Mouse (Mus musculus): ENCODE measurements at regions not wholly inside any gene's neighbourhood (a gene's known extent, or its start where the extent isn't known, plus 50 kb on each side); places are given as distances from the start of the nearest gene placed in this dataset.

GRCm38 (mm10) chr14:104027077-104027899 is 183.1 kb upstream of the Ednrb start:
- in situ Hi-C loops (cut with MboI, MseI), result loop anchor here (5.0 to 25.0 kb wide), 4 partner anchors 310 to 1035 kb away; no protein-coding TSS in a partner anchor

GRCm38 (mm10) chr14:104008538-104008937 is 164.3 kb upstream of the Ednrb start:
- in situ Hi-C loops (cut with MboI, MseI), result no loop called here

- in situ Hi-C loops (cut with MboI, MseI), result no loop called here
Observed at GRCm38 (mm10) chr14:104006426-104006825, 162.2 kb upstream of the Ednrb start.

GRCm38 (mm10) chr14:104005132-104005531 is 160.9 kb upstream of the Ednrb start:
- in situ Hi-C loops (cut with MboI, MseI), result no loop called here

GRCm38 (mm10) chr14:104002421-104002820 is 158.2 kb upstream of the Ednrb start:
- in situ Hi-C loops (cut with MboI, MseI), result no loop called here

GRCm38 (mm10) chr14:103990418-103990817 is 146.2 kb upstream of the Ednrb start:
- in situ Hi-C loops (cut with MboI, MseI), result no loop called here

GRCm38 (mm10) chr14:103989949-103990348 is 145.7 kb upstream of the Ednrb start:
- in situ Hi-C loops (cut with MboI, MseI), result no loop called here

GRCm38 (mm10) chr14:103987266-103987665 is 143.1 kb upstream of the Ednrb start:
- in situ Hi-C loops (cut with MboI, MseI), result no loop called here

- in situ Hi-C loops (cut with MboI, MseI), result loop anchor here in 1 of 2 experiments (5.0 kb wide), 1 partner anchor 67 kb away; no protein-coding TSS in a partner anchor
Observed at GRCm38 (mm10) chr14:103984349-103984748, 140.1 kb upstream of the Ednrb start.

- in situ Hi-C loops (cut with MboI, MseI), result no loop called here
Observed at GRCm38 (mm10) chr14:103978808-103979207, 134.6 kb upstream of the Ednrb start.

- in situ Hi-C loops (cut with MboI, MseI), result no loop called here
Observed at GRCm38 (mm10) chr14:103977769-103978168, 133.6 kb upstream of the Ednrb start.

GRCm38 (mm10) chr14:103973955-103974354 is 129.8 kb upstream of the Ednrb start:
- in situ Hi-C loops (cut with MboI, MseI), result no loop called here

- in situ Hi-C loops (cut with MboI, MseI), result no loop called here
Observed at GRCm38 (mm10) chr14:103973111-103973510, 128.9 kb upstream of the Ednrb start.

- in situ Hi-C loops (cut with MboI, MseI), result no loop called here
Observed at GRCm38 (mm10) chr14:103969305-103969704, 125.1 kb upstream of the Ednrb start.

GRCm38 (mm10) chr14:103966293-103966692 is 122.1 kb upstream of the Ednrb start:
- in situ Hi-C loops (cut with MboI, MseI), result no loop called here

- in situ Hi-C loops (cut with MboI, MseI), result no loop called here
Observed at GRCm38 (mm10) chr14:103962303-103962881, 118.2 kb upstream of the Ednrb start.

- in situ Hi-C loops (cut with MboI, MseI), result no loop called here
Observed at GRCm38 (mm10) chr14:103951899-103952298, 107.7 kb upstream of the Ednrb start.

- in situ Hi-C loops (cut with MboI, MseI), result no loop called here
Observed at GRCm38 (mm10) chr14:103949950-103950349, 105.7 kb upstream of the Ednrb start.

- in situ Hi-C loops (cut with MboI, MseI), result no loop called here
Observed at GRCm38 (mm10) chr14:103948026-103948777, 104.0 kb upstream of the Ednrb start.

- in situ Hi-C loops (cut with MboI, MseI), result no loop called here
Observed at GRCm38 (mm10) chr14:103945753-103946152, 101.6 kb upstream of the Ednrb start.

- in situ Hi-C loops (cut with MboI, MseI), result no loop called here
Observed at GRCm38 (mm10) chr14:103939867-103940266, 95.7 kb upstream of the Ednrb start.

- in situ Hi-C loops (cut with MboI, MseI), result no loop called here
Observed at GRCm38 (mm10) chr14:103938937-103939336, 94.7 kb upstream of the Ednrb start.

Measured in T-helper 17 cell (primary cell).